Mouse (Mus musculus): ENCODE measurements around the gene Fignl2. TPM values are rescaled to one million over a fixed set of nuclear protein-coding genes. Genes with fewer than 3 reads are reported as not detected.
A peak's percentile ranks its signal among the peaks of the same experiment; 100 is the strongest.

Fignl2 gene
- total and polyA plus RNA-seq, 3 experiments = not detected

DNA sequence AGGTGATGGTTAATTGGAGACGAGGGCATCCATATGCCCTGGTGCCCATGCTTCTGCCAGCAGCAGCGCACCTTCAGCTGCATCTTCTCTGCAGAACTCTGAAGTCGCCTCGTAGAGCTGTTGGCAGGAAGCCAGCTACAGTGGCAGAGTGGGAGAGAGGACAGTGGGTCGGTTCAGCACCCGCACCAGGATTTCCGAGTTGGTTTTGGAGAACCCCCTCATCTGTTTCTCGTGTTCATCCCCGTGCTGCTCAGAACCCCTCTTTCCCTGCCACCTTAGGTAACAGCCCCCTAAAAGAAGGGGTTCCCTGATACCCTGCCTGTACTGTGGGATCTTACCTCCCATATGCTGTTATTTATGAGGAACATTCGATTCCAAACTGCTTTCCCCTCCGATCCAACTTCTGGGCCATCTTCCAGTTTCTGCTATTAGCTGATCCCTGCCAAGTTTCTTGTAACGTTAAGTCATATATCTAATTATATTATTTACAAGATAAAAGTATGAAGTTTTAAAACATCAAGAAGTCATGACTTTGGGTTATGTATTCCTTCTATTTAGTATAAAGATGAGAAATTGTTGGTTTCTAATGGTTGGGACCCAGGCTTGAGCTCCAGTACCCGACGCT is 69.9 kb downstream of the Fignl2 start:
- Histone ChIP-seq H3K9ac (ENCODE audit: control insufficient read depth, low read depth, low read length, poor library complexity, severe bottlenecking) (no peak overlapping the region), H3K27me3 (ENCODE audit: control insufficient read depth in 1 of 2, insufficient read depth in 2 of 2, low read length in 2 of 2) (no peaks in the 10 kb centered on the region), H3K79me2 (ENCODE audit: control insufficient read depth, insufficient read depth, low read length, poor library complexity) (no peaks in the 10 kb centered on the region), H3K4me1 (ENCODE audit: control insufficient read depth in 1 of 2, insufficient read depth in 2 of 2, low read length in 2 of 2) (peaks cover 0 to 6% of the 10 kb centered on the region in 2 experiments; a peak in 2 of 4 replicates), H3K4me3 (ENCODE audit: control insufficient read depth in 1 of 2, insufficient read depth in 1 of 2, low read depth in 2 of 2, low read length in 2 of 2) (no peak overlapping the region), H3K9me3 (replicated peaks; ENCODE audit: insufficient read depth, low read length) (no peaks in the 10 kb centered on the region), H3K27ac (ENCODE audit: control insufficient read depth, low read depth, low read length) (no peak overlapping the region), H3K36me3 (ENCODE audit: control insufficient read depth in 1 of 2, insufficient read depth in 2 of 2, low read length in 2 of 2) (no peaks in the 10 kb centered on the region)
- TF ChIP-seq TCF12 (IDR thresholded peaks at IDR 0.05; ENCODE audit: low read depth, low read length) = no peak
- no peak for TF ChIP-seq POLR2AphosphoS5 (IDR thresholded peaks at IDR 0.05; ENCODE audit: borderline replicate concordance, low read depth, low read length)
- TF ChIP-seq POLR2AphosphoS2 (IDR thresholded peaks at IDR 0.05; ENCODE audit: low read length) = no peak
- peak; percentile 5 for DNase-seq (ENCODE audit: low read depth, low spot score)

- Histone ChIP-seq H3K4me3 (ENCODE audit: control insufficient read depth in 1 of 2, insufficient read depth in 1 of 2, low read depth in 2 of 2, low read length in 2 of 2) (no peak overlapping the region; a peak in 1 of 4 replicates), H3K4me1 (ENCODE audit: control insufficient read depth in 1 of 2, insufficient read depth in 2 of 2, low read length in 2 of 2) (peaks cover 0 to 6% of the 10 kb centered on the region in 2 experiments; a peak in 2 of 4 replicates), H3K79me2 (ENCODE audit: control insufficient read depth, insufficient read depth, low read length, poor library complexity) (no peaks in the 10 kb centered on the region), H3K9ac (ENCODE audit: control insufficient read depth, low read depth, low read length, poor library complexity, severe bottlenecking) (no peak overlapping the region), H3K27me3 (ENCODE audit: control insufficient read depth in 1 of 2, insufficient read depth in 2 of 2, low read length in 2 of 2) (no peaks in the 10 kb centered on the region), H3K9me3 (replicated peaks; ENCODE audit: insufficient read depth, low read length) (no peaks in the 10 kb centered on the region), H3K27ac (ENCODE audit: control insufficient read depth, low read depth, low read length) (no peak overlapping the region), H3K36me3 (ENCODE audit: control insufficient read depth in 1 of 2, insufficient read depth in 2 of 2, low read length in 2 of 2) (no peaks in the 10 kb centered on the region)
- TF ChIP-seq MXI1 (IDR thresholded peaks at IDR 0.05; ENCODE audit: low read depth, low read length) = no peak
- TF ChIP-seq ZMIZ1 (IDR thresholded peaks at IDR 0.05; ENCODE audit: low read depth, low read length) = no peak
- no peak for TF ChIP-seq MAX (IDR thresholded peaks at IDR 0.05; ENCODE audit: low read length)
- no peak for TF ChIP-seq TAL1 (IDR thresholded peaks at IDR 0.05; ENCODE audit: low read length)
- no peak for TF ChIP-seq ZNF384 (IDR thresholded peaks at IDR 0.05; ENCODE audit: low read depth, low read length)
- no peak for TF ChIP-seq RCOR1 (IDR thresholded peaks at IDR 0.05; ENCODE audit: low read depth, low read length)
- no peak for TF ChIP-seq NELFE (IDR thresholded peaks at IDR 0.05; ENCODE audit: low read depth, low read length)
- no peak for TF ChIP-seq E2F4 (IDR thresholded peaks at IDR 0.05; ENCODE audit: borderline replicate concordance, low read depth, low read length)
- no peak for TF ChIP-seq MEF2A (IDR thresholded peaks at IDR 0.05; ENCODE audit: extremely low read depth, insufficient replicate concordance, low read depth, low read length, poor library complexity, severe bottlenecking)
- no peak for TF ChIP-seq MYC (IDR thresholded peaks at IDR 0.05; ENCODE audit: low read depth, low read length)
- TF ChIP-seq MAZ (IDR thresholded peaks at IDR 0.05; ENCODE audit: low read depth, low read length) = no peak
- TF ChIP-seq ZKSCAN1 (IDR thresholded peaks at IDR 0.05; ENCODE audit: low read depth, low read length) = no peak
- no peak for TF ChIP-seq POLR2AphosphoS2 (IDR thresholded peaks at IDR 0.05; ENCODE audit: low read length)
- no peak for TF ChIP-seq USF2 (IDR thresholded peaks at IDR 0.05; ENCODE audit: borderline replicate concordance in 1 of 2, insufficient read depth in 1 of 2, low read depth in 1 of 2, low read length in 2 of 2)
- peak; percentile 9 for DNase-seq (ENCODE audit: low read depth, low spot score)
Observed at GRCm38 (mm10) chr15:101007236-101007635, 71.1 kb downstream of the Fignl2 start.

Measured in MEL (cell line).